Mouse (Mus musculus): ENCODE measurements around the gene Safb.
"Not testable (repeated sequence)": the region's sequence is repeated elsewhere in the genome, so short reads cannot be mapped to it uniquely, and the experiment has no call there.

Gene Safb

DNA sequence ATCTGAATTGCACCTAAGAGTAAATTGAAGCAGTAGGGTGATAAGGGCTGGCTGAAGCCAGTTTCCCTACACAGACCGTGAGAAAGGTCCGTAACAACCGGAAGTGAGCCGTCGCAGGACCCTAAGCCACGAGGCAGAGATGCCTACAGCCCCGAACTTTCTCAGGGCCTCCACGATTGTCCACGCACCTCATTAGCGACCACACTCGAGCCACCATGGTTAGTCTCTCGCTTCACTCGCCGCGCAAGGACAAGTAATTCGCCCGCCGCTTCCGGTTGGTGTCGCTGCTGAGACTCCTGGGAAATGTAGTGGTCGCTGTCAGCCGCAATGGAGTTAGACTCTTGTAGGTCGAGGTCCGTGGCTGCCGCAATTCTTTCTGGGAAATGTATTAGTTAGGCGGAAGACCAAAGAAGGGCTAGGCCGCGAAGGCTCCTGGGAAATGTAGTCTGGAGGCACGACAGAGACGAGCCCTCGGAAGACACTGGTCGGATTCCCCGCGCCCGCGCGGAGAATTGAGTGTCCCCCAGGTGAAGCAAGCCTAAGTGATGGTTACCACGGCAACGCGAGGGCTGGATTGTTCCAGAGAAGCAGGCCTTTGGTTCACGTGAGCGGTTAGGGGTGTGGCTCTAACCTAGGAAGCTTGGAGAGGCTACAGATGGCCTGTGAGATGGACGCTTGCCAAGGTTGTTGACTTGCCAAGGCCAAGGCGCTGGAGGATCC lies 25.0 kb downstream of the Safb start, which contains the start of gene 2410015M20Rik:
2410015M20Rik (minus strand) TSS at position 320 of the 720 bp plus-strand sequence.
- DNase-seq (ENCODE audit: low spot score in 2 of 2), result peak; percentile 89 to 92

DNA sequence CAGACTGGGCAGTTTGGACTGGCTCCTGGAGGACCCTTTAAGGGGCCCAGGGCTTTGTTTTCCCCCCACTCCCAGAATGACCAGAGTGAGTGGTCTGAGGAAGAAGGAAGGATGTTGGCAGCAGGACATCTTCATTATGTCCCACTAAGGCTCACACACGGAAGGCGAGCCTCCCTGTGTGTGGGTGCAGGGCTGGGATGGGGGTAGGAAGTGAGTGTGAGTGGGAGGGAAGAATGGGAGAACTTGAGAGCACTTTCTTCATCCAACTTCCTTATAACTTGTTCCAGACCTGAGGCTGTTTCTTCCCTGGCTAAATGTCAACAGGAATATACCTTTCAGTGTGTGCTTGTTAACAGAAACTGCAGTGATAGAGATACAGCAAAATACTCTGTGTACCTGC lies 26.7 kb downstream of the Safb start:
- no peak for DNase-seq (ENCODE audit: low spot score in 2 of 2)

DNA sequence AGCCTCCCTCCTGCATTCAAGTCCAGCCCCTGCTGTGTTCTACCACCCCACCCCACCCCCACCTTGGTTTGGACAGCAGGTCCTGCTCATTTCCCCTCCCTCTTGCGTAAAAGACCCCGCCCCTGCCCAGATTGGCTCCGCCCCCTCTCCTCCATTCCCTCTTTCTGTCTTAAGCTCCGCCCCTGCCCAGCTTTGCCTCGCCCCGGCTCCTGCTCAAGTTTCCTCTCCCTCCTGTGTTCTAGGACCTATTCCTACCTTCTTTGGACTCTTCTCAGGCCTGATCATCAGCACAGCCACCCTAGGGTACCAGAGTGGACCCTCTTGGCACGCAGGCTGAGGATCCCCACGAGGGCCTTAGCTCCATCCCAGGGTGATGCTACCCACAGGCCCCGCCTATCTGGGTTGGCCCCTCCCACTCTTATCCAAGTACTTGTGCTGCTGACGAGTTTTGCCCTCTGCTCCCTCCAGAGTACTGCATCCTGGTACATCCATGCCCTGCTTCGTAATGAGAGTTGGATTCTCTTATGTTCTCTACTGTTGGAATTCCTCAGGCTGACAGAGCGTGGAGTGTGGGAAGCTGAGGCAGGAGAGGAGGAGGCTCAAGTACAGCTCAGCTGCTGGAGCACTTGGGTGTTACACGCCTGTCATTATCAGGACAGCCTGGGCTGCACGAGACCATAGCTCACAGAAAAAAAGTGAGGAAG lies 27.4 kb downstream of the Safb start:
- peak in 1 of 2 experiments; percentile 21 for DNase-seq (ENCODE audit: low spot score in 2 of 2)

DNA sequence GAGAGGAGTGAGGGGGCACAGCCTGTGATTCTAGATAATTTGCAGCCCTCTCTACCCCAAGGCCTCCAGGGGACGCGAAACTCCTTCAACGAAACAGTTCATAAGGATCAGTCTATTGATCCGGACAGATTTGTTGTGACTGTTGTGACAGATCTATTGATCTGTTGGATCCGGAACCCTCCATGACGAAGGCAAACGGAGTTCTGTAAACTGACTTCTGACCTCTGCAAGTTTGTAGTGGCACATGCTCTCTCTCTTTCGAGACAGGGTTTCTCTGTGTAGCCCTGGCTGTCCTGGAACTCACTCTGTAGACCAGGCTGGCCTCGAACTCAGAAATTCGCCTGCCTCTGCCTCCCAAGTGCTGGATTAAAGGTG lies 27.9 kb downstream of the Safb start:
- DNase-seq (ENCODE audit: low spot score in 2 of 2), result not testable (repeated sequence)

DNA sequence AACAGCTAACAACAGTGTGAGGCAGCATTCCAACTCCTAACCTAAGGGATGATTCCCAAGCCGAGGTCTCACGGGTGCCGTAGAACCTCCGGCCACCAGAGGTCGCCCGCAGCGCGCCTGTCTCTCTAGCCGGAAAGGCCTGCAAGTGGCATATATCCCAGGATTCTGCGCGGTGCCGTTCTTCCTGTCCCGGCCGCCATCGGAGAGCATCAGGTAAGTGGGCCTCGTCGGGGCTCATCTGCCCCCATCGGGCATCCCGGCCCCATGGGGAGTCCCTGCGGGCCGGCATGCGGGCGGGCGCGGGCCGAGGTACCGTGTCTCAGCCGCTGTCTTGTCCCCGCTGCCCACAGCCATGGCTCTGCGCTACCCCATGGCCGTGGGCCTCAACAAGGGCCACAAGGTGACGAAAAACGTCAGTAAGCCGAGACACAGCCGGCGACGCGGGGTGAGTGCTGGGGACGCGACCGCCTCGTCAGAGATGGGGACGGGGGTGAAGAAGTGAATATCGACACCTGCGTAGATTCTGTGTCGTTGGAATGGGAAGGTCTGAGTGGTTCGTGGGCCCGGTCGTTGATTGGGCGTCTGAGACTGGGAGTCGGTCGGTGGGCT lies 28.7 kb downstream of the Safb start, which contains the start of gene Rpl36:
Rpl36 (plus strand) TSS at position 181 of the 609 bp plus-strand sequence.
- DNase-seq (ENCODE audit: low spot score in 2 of 2), result peak; percentile 83 to 92

DNA sequence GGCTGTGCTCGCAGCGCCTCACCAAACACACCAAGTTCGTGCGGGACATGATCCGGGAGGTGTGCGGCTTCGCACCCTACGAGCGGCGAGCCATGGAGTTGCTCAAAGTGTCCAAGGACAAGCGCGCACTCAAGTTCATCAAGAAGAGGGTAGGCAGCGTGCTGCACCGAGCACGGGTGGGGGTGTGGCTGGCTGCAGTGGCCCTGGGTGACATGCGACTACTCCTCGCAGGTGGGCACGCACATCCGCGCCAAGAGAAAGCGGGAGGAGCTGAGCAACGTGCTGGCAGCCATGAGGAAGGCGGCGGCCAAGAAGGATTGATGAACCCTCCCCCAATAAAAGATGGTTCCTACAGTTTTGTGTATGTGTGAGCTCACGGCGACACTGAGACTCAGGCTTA lies 29.3 kb downstream of the Safb start:
- not testable (repeated sequence) for DNase-seq (ENCODE audit: low spot score in 2 of 2)

DNA sequence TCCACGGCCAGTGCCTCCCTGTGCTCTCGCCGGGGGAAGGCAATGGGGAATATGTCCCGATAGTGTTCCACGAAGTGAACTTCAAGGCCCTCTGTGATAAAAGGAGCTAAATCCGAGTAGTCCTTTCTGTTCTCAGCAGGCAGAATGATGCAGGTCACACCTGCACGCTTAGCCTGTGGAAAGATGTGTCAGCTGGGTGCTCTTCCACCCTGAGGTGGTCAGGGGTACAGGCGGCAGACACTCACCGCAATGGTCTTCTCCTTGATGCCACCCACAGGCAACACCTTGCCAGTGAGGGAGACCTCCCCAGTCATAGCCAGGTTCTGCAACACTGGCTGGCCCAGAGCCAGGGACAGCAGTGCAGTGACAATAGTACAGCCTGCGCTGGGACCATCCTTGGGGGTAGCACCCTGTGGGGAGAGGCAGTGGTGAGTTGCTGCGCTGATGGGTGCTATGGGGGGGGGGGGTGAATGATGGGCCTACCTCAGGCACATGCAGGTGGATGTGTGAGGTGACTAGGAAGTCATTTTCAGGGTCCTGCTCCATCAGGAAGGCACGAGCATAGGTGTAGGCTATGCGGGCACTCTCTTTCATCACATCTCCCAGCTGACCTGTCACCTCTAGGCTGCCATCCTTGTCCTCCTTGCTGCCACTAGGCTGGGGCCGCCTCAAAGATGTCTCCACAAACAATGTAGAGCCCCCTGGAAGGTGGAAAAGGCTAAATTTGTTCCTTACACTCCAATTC lies 29.9 kb downstream of the Safb start:
- DNase-seq (ENCODE audit: low spot score in 2 of 2), result no peak

DNA sequence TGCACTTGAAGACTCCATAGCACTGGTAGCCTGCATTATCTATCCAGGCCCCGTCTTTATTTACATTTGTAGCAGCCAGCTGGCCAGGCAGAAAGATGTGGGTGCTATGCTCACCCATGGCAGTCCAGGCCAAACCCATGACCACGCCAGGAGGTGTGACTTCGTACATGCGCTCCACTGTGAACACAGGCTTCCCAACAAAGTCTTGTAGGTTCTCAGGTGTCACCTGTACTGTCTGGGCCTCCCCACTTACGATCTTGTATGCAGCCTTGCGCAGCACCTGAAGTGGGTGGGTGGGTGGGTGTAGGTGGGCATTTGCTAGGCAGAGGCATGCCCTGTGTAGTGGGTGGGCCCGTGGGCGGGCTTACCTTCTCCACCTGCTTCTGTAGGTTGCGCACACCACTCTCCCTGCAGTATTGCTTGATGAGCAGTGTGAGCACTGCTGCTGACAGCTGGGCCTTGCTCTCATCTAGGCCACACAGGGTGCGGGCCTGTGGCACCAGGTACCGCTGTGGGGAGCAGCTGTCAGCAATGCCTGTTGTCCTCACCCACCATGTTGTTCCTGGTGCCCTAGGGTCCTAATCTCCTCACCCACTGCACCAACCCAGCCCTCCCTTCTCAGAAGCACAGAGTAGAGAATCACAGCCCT lies 30.6 kb downstream of the Safb start:
- no peak for DNase-seq (ENCODE audit: low spot score in 2 of 2)

DNA sequence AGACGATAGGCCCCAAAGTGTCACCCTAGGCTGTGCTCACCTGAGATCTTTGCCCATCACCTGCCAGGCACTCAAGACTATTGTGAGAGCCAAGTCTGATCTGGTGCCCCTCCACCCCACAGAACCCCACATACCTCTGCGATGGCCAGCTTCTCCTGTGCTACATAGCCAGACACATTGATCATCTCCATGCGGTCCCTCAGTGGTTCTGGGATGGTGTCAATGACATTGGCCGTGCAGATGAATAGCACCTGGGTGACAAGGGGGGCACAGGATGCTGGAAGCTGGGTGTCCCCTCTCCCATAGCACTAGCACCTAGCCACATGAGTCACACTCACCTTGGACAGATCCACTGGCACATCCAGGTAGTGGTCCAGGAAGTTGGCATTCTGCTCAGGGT lies 31.2 kb downstream of the Safb start:
- DNase-seq (ENCODE audit: low spot score in 2 of 2), result no peak

DNA sequence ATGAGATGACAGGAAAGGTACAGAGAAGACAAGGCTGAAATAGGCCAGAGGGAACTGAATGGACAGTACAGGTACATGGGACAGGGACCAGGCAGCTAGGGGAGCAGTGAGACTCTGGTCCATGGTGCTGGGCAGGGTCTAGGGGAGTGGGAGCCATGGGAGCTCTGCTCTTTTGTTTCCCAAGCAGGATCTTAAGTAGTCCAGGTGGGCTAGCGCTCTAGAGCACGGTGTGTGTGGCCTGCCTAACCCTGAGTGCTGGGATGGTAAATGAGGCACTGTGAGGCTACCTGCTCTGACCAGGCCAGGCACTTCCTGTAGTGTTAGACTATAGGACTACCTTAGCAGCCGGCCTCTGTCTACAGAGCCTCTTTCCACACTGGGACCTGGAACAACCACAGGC lies 32.1 kb downstream of the Safb start:
- no peak for DNase-seq (ENCODE audit: low spot score in 2 of 2)

DNA sequence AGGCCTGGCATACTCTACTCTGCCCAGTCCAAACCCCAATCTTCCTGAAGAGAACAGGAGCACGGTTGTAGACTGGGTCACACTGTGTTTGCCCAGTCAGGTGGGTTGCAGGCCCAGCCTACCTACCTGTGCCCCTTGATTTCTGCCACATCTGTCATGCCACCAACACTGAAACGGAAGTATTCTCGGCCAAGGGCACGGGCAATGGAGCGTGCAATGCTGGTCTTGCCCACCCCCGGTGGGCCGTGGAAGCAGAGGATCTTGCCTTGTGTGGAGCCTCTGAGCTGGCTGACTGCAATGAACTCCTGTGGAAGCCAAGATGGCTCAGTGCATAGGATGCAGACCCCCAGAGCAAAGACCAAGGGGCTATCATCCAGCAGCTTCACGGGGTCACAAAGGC lies 33.0 kb downstream of the Safb start:
- DNase-seq (ENCODE audit: low spot score in 2 of 2), result no peak

DNA sequence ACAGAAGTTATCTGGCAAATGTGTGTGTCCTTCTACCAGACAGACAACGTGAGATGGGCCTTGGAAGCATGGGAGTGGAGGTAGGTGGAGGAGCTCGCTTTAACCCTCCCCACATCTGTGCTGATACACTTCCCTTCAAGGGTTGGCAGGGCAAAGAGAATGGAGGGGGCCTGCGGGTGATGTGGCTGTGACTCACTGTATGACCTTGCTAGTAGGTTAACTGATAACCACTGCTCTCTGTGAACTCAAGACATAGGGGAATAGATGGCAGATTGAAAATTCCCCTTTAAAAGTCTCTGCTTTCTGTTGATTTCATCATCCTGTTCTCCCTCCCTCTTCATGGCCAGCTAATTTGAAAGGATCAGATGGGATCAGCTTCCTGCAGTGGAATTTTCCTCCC lies 40.9 kb downstream of the Safb start:
- no peak for DNase-seq (ENCODE audit: low spot score in 2 of 2)

DNA sequence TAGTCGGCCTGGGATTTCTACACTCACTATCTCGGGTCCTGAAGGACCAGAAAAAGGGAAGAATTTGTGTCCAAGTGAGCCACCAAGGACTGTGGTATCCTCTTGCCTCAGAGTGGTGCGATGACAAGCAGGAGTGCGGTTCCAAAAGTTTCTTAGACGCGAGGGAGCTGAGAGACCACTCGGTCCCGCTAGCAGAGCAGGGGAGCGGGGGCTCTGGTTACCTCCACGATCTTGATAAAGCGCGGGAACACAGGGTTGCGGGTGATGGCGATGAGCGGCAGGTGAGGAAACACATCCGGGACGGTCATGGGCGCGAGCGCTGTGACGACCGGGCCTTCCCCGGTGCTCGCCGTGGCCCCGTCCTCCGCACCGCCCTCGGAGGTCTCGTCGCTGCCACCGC lies 41.6 kb downstream of the Safb start:
- no peak for DNase-seq (ENCODE audit: low spot score in 2 of 2)

DNA sequence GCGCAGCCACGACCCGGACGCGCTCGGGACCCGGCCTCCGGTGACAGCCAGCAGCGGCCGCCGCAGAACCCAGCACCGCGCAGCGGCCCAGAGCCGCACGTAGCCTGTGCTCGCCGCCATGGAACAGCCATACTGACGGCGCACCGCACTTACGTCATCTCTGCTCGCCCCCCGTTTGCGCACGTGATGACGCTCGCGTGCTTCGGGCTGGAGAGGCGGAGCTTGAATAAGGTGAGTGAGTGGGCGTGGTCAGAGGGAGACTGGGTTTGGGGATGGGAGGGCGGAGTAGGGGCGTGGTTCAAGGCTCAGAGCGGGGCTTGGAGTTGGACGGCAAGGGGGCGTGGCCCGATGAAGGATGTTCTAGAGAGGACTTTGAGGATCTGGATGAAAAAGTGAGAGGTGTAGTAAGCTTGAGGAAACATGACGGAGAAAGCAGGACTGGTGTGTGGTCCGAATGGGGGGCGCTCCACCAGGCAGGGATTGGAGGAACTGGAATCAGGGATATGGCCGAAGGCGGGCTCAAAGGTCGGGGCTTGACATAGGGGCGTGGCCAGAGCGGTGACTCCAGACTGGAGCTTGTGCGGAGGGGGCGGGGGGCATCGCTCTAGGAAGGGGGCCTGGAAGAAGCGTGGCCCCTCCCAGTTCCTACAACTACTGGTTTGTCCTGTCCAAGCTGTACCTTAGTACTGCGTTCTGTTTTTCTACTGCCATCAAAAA lies 42.3 kb downstream of the Safb start, which contains the start of gene Lonp1:
Lonp1 (minus strand) TSS at position 134 of the 717 bp plus-strand sequence.
- peak; percentile 94 to 95 for DNase-seq (ENCODE audit: low spot score in 2 of 2)

DNA sequence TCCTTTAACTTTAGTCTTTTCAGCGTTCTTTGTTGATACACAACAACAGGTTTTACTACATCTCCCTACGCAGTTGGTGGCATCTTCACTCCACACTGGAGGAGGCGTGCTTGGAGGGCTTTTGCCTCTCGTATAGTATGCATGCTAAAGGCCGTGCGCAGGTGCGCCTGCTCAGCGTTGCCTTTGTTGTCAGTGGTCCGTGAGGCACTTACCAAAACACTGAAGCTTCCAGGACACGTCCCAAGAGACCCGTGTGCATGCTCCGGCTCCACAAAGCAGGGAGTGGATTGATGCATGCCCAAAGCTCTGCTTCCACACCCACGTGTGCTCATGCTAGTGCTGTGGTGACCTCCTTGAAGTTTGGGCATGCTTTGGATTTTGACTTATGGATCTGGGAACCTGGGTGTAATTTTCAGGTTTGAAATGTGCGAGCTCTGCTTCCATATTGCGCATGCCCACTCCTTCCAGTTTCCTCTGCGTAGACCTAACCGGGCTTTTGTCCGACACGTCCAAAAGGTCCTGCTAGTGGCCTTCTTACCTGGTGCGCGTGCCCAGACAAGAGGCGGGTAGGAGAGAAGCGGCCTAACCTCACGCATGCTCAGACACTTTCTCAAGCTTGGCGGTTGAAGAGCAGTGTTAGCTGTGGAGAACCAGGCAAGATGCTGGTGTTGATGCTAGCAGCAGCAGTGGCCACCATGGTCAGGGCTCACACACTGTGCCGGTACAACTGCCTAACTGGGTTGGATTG lies 43.1 kb downstream of the Safb start, which contains the start of gene Catsperd:
Catsperd (plus strand) TSS at position 614 of the 748 bp plus-strand sequence.
- DNase-seq (ENCODE audit: low spot score in 2 of 2), result no peak

DNA sequence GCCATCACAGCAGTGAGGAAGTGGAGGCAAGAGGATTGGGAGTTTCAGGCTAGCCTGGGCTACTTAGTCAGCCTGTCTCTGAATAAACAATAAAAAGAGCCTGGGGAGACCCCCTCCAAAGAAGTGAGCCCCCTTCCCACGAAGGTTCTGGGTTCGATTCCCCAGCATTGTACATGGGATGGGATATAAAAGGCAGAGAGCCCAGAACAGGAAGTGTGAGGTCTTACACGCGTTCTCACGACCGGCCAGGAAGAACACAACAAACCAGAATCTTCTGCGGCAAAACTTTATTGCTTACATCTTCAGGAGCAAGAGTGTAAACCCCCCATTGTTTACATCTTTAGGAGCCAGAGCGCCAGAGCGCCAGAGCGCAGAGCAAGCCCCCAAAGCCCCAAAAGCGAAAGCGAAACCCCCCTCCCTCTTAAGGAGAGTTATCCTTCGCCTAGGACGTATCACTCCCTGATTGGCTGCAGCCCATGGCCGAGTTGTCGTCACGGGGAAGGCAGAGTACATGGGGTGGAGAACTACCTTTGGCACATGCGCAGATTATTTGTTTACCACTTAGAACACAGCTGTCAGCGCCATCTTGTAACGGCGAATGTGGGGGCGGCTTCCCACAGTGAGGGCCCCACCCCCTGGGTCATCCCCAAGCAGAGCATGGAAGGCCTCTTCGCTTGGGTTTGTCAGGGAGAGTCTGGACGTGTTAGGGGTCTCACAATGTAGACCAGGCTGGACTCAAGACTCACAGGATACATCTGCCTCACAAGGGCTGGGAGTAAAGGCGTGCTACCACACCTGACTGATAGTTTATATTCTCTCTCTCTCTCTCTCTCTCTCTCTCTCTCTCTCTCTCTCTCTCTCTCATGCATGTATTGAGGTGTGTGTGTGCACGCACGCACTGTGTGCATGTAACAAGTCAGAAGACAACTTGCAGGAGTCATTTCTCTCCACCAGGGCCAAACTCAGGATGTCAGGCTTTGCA lies 45.5 kb downstream of the Safb start:
- DNase-seq (ENCODE audit: low spot score in 2 of 2), result not testable (repeated sequence)

DNA sequence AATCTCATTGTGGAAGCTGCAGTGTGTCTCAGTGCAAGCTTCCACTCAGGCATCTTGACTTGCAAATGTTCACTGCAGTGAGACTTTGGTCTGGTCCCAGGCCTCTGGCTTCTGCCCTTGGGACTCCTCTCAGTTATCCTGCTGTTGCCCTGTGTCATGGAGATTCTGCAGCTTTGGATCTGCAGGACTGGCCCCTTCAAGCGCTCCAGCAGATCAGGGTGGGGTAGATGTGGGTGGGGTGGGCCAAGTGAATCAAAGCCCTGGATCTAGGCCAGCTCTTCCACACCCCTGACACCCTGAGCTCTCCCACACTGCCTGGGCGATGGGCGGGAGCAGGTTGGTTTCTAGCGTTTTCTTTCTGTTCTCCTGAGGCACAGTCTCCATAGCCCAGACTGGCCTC lies 47.2 kb downstream of the Safb start:
- no peak for DNase-seq (ENCODE audit: low spot score in 2 of 2)

DNA sequence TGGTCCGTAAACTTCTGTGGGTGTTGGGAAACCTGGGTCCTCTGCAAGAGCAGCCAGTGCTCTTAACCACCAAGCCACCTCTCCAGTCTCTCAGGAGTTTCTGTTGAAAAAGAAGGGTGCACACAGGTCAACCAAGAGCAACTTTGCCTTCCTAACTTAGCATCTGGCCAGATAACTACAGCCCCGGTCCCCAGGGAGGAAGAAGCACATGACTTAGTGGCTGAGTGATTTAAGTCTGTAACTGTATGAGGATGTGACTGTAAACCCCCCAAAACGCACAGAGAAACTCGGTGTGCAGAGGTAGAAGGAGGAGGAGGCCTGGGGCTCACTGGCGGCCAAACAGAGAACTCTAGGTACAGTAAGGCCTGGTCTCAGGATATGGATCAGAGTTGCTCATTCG lies 49.4 kb downstream of the Safb start:
- no peak for DNase-seq (ENCODE audit: low spot score in 2 of 2)

DNA sequence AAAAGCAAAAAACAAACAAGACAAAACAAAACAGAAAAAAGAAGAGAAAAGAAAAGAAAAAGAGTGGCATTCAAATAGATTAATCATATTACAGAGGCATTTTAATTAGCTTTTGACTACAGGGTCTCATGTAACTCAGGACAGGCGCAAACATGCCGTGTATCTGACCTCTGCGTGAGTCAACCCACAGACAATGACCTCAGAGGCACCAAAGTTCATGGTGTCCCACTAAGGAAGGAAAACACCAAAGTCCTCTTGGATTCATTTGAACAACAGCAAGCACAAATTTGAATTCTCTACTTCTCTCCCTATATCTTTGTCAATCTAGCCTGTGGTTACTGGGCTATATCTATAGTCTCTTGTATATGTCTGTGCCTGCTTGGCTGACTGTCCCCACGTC lies 58.6 kb downstream of the Safb start:
- no peak for DNase-seq (ENCODE audit: low spot score in 2 of 2)

Data from thymus, postnatal 10 days (tissue).